Mouse (Mus musculus) megakaryocyte, adult 5-6 weeks (primary cell): Measurements from ENCODE around the gene Tlr13. TPM values are rescaled to one million over a fixed set of nuclear protein-coding genes. Genes with fewer than 3 reads are reported as not detected.
A peak's percentile ranks its signal among the peaks of the same experiment; 100 is the strongest.

Experiments
- ATAC-seq: 2 replicates; pipeline ENCODE4 v1.8.0; 2016; ENCODE audit warnings: mild to moderate bottlenecking, inconsistent platforms; ENCODE audit not compliant: poor library complexity, severe bottlenecking
- total RNA-seq, 2 experiments: library from RNA; stranded (forward) in 1 of 2; stranded (reverse) in 1 of 2; fragments of 153-499, 151-499 nt in 1 of 2; fragments of 221-1000, 200-1000 nt in 1 of 2; gene quantifications; 2 replicates each; pipeline versions ENCODE4 v1.2.3 to v1.2.4; 2015 to 2017

Gene Tlr13
- total RNA-seq (2015), result 116 and 127 TPM in 2 replicates
- 131 and 150 TPM in 2 replicates for total RNA-seq (2017)

DNA sequence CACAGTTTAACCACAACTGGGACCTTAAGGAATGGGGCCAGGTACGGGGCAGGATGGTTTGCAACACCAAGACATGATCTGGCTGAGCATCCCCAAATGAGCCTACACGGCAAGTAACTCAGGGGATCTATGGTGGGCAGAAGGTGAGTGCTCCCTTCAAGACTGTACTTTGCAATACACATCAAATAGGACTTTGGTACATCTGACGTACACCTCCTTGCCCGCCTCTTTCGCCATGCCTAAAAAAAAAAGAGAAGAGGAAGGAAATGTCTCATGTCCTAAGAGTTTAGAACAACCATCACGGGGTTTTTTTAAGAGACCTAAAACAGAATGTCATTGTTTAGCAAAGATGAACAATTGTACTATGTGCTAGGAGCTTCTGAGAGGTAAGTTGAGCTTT lies at the start of gene Tlr13:
Tlr13 (plus strand) TSS at position 269 of the 400 bp plus-strand sequence.
- peak; percentile 81 for ATAC-seq

DNA sequence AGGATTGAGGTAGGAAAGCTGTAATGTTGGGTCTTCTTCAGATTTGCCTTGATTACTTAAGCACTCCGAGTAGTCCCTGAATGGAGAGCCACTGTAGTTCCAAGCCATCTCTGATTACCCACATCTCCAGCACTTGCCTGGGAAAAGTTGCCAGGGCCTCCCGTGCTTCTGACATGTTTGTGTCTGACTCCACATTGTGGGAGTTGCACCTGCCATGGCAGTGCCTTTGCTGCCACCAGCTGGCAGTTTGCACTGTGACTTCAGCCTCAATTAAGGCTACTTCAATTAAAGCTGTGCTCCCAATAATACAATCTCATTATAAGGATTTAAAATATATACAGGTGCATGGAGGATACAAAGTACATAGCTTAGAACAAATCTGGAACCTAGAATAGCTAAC lies 37.5 kb upstream of the Tlr13 start:
- ATAC-seq, result no peak

GRCm38 (mm10) chrX:106113881-106114280 lies 29.1 kb upstream of the Tlr13 start:
- no peak for ATAC-seq

DNA sequence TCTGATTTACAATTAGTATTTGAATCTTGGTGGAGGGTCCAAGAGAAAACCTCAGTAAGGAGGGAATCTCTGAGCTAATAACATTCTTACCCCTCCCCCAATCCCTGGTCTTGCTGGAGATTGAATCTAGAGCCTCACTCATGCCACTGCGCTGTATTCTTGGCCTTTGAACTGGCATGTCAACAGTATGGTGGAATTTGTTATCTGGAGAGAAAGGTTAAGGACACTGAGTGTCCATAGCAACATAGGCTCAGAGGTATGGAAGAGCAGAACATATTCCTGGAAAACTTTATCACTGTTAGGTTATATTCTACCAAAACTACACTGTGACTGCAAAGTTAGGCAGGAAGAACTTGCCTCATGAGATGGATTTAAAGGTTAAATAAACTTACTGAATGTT lies 28.3 kb upstream of the Tlr13 start:
- ATAC-seq, result no peak

- no peak for ATAC-seq
These were observed 20.2 kb upstream of the Tlr13 start for GRCm38 (mm10) chrX:106122823-106123222.

GRCm38 (mm10) chrX:106128283-106128682 lies 14.7 kb upstream of the Tlr13 start:
- no peak for ATAC-seq

DNA sequence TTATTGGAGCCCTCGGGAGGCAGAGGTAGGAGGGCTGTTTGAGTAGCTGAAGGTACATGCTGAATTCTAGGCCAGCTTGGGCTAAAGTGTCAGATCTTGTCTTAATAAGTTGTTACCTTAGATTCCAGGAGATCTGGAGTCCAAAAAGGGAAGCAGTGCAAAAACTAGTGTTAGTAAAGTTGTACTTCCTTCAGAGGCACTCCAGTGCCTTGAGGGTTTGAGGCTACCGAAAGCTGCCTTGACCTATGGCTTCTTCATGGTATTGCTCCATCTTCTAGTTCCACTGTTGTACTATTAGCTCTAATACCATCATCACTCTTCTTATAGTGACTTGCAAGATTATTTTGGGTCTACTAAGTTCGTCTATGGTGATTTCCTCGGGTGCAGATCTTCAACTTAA lies 13.1 kb upstream of the Tlr13 start:
- peak; percentile 72 for ATAC-seq

- ATAC-seq, result peak; percentile 53
These were observed 8.1 kb upstream of the Tlr13 start for GRCm38 (mm10) chrX:106134916-106135315.

- ATAC-seq, result peak; percentile 40
These were observed 7.5 kb upstream of the Tlr13 start for GRCm38 (mm10) chrX:106135484-106135883.

DNA sequence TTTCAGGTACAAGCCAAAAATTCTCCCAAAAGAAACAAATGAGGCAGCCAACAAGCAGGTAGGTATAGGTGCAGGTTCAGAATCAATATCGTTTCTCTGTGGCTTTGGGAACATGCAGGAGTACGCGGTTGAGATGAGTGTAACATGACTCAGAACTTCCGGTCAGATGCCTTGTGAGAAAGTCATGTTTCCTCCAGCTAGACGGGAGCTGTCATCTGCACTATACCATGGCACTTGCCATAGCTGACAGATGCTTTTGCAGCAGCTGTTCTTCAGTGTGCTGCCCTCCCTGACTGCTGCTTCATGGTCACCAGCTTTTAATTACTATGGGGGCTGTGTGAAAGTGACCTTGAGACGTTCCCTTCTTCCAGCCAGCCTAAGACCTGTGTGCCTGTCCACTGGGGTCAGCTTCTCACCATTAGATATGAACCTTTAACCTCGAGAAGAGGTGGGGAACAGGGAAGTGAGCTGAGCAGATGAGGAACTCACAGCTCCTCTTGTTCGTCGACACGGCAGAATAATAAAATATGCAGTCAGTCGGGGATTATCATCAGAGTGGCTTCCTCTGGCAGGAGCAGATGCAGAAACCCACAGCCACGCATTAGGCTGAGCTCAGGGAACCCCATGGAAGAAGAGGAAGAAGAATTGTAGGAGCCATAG lies 7.0 kb upstream of the Tlr13 start:
- peak; percentile 61 for ATAC-seq

GRCm38 (mm10) chrX:106139309-106140070 lies 3.5 kb upstream of the Tlr13 start:
- ATAC-seq, result peak; percentile 28

DNA sequence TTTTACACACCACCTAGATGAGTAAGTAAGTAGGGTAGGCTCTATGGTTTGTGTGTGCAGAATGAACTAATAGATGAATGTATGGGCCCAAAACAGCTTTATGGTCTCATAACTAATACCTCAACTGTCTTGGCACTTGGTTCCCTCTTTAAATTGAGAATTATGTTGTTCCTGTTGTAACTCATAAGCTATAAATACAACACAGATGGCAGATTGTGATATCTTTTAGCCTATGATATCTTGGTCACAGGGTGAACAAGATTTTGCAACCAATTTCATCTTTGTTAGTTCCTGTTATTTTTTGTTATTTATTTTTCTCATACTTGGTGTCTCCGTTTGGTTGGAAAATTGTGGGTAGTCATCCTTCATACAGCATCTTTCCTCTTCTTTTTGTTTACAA lies 5.2 kb downstream of the Tlr13 start:
- peak; percentile 64 for ATAC-seq

- peak; percentile 52 for ATAC-seq
These were observed 6.5 kb downstream of the Tlr13 start for GRCm38 (mm10) chrX:106149460-106149859.

- ATAC-seq, result no peak
These were observed 11.2 kb downstream of the Tlr13 start for GRCm38 (mm10) chrX:106154180-106154586.

- ATAC-seq, result peak; percentile 87
These were observed 12.9 kb downstream of the Tlr13 start for GRCm38 (mm10) chrX:106155892-106156291.

DNA sequence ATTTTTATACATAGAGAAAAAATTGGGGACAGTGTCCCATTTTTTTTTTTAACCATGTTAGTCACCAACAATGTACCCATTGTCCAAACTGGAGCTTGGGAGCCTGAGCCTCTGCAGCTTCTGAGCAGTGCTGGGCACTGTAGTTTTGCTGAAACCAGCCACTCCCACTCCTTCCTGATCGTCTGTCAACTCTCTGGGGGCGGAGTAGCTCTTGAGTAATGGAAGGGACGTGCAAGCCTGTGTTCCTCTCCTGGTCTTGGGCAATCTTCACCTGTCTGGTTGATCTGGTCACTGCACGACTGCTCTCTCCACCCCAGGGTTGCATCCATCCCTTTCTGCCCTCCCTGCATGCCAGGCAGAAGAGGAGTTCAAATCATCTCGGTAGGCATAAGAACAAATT lies 21.0 kb downstream of the Tlr13 start:
- ATAC-seq, result peak; percentile 98

- no peak for ATAC-seq
These were observed 21.6 kb downstream of the Tlr13 start for GRCm38 (mm10) chrX:106164555-106164954.

GRCm38 (mm10) chrX:106165089-106165488 lies 22.1 kb downstream of the Tlr13 start:
- peak; percentile 91 for ATAC-seq

DNA sequence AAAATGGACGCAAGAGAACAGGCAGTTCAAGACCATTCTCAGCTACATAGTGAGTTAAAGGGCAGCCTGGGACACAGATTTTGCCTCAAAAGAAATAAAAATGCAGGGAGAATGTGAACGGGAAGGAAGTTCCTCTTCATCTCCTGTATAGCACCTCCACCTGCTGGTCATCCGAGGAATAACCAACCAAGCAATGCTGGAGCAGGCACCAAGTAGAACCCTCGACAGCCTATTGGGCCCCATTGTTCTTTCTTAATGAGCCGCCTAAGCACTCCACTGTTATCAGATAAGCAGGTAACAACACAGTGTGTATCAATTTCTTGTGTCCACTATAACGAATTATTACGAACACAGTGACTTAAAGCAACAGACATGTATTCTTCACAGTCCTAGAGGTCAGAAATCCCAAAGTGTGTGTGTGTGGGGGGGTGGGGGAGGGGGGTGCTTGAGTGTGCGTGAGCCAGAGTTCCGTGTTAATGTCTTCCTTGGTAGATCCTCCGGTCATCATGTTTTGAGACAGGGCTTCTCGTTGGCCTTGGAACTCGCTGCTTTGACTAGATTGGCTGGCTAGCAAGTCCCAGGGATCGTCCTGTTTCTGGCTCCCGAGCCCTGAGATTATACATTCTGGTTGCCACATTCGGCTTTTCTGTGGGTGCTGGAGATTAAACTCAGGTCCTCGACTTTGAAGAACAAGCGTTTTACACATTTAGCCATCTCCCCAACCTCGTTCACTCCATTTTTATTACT lies 28.3 kb downstream of the Tlr13 start:
- peak; percentile 100 for ATAC-seq

GRCm38 (mm10) chrX:106171853-106172154 lies 28.8 kb downstream of the Tlr13 start:
- no peak for ATAC-seq

- no peak for ATAC-seq
These were observed 33.3 kb downstream of the Tlr13 start for GRCm38 (mm10) chrX:106176331-106176730.

GRCm38 (mm10) chrX:106184279-106184678 lies 41.3 kb downstream of the Tlr13 start:
- ATAC-seq, result no peak
